Mouse (Mus musculus) thymus, adult 2 months (tissue): ENCODE measurements around the gene Nfia.

Experiments used
- CTCF ChIP-seq: fragments of 200-500 bp; IDR thresholded peaks from 2 replicates; pipeline ENCODE4 v1.5.1; 2012; ENCODE audit warnings: mild to moderate bottlenecking, control low read depth, low read length, moderate library complexity, borderline replicate concordance; ENCODE audit not compliant: control insufficient read depth, poor library complexity, insufficient read depth; ENCODE audit errors: extremely low read depth
- POLR2A ChIP-seq: fragments of 200-500 bp; IDR thresholded peaks from 2 replicates; pipeline ENCODE4 v1.6.1; 2012; ENCODE audit warnings: mild to moderate bottlenecking, low read length, control low read depth, moderate library complexity; ENCODE audit not compliant: control insufficient read depth, poor library complexity, insufficient read depth; ENCODE audit errors: extremely low read depth

GRCm38 (mm10) chr4:98094112-98094805, 321.7 kb downstream of the Nfia start:
- no peak for TF ChIP-seq POLR2A
- TF ChIP-seq CTCF: no peak
